Mouse (Mus musculus) lung, adult 2 months (tissue): Measurements from ENCODE around the gene Alk.

Source experiments
- CTCF ChIP-seq: fragments of 200-500 bp; IDR thresholded peaks from 2 replicates; pipeline ENCODE4 v1.5.1; 2011; ENCODE audit warnings: mild to moderate bottlenecking, low read length, control low read depth; ENCODE audit not compliant: insufficient read depth
- POLR2A ChIP-seq: fragments of 200-500 bp; IDR thresholded peaks from 2 replicates; pipeline ENCODE4 v1.6.1; 2011; ENCODE audit warnings: low read depth, mild to moderate bottlenecking, control low read depth, low read length, borderline replicate concordance; ENCODE audit errors: extremely low read depth

DNA sequence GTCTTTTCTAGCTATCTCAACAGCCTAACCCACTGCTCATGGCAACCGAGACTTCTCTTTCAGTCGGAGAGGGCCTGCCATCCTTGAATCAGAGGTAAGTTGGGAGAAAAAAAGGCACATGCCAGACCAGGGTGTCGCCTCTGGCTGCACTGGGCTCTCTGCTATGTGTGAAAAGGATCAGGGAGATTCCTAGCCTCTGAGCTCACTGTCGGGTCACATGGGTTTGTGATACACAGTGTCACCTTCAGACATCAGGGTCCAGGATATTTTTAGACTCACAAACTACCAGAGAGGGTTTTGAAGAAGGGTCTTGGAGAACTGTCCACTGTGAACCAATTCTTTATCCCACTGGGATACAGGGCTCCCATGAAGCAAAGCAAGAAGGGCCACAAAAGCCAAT is 352.9 kb downstream of the Alk start:
- TF ChIP-seq CTCF = no peak
- TF ChIP-seq POLR2A = no peak
